Mouse (Mus musculus) heart, postnatal 0 days (tissue): ENCODE data around the gene Olfr1306.

ENCODE experiments used
- CTCF ChIP-seq: IDR thresholded peaks from 2 replicates; pipeline ENCODE4 v1.5.1; 2016; ENCODE audit warnings: antibody characterized with exemption, control low read depth, low read depth
- EP300 ChIP-seq: IDR thresholded peaks from 2 replicates; pipeline ENCODE4 v1.6.1; 2016; ENCODE audit warnings: antibody characterized with exemption, low read depth

- TF ChIP-seq EP300 = no peak
- TF ChIP-seq CTCF = no peak
Measured at GRCm38 (mm10) chr2:111916171-111916570, at the start of gene Olfr1306.
